9 mouse cellular contexts compared by ENCODE assay signal in genomic region chr1:132921071-132921470, GRCm38 (mm10). TPM values are rescaled to one million over a fixed set of nuclear protein-coding genes. Genes with fewer than 3 reads are reported as not detected.
DNase-seq lines count a peak whose midpoint lies in the region; TF ChIP-seq lines count a peak whose summit lies in the region.
"Had no signal": no experiment of that assay in that cellular context is flagged by ENCODE, and none has a peak within 500 bp of the region (broad histone marks: within the 10 kb centered on the region; RNA-seq: fewer than 3 reads in every experiment).

No protein-coding gene starts in this region.

- peak overlapping the region; percentile 29; the same call in 1 of the 2 replicates for H3K4me3 ChIP-seq in hindbrain, embryonic 10.5 days
- H3K4me3 ChIP-seq in cerebellum, adult 2 months (replicated peaks; ENCODE audit: insufficient read depth, low read depth, low read length), result no peak overlapping the region

- TF ChIP-seq POLR2A in cerebellum, adult 2 months (IDR thresholded peaks at IDR 0.05; ENCODE audit: borderline replicate concordance, insufficient read depth, low read length), result no peak

- TF ChIP-seq CTCF in cerebellum, adult 2 months (IDR thresholded peaks at IDR 0.05; ENCODE audit: borderline replicate concordance, insufficient read depth, low read depth, low read length), result no peak

- 4% methylated on average over 13 of the region's 13 CpGs for WGBS in hindbrain, embryonic 10.5 days
- 48% methylated on average over 13 of the region's 13 CpGs for WGBS in cerebellum, adult 2 months

- H3K36me3 ChIP-seq in hindbrain, embryonic 10.5 days, result no peaks in the 10 kb centered on the region

- H3K4me1 ChIP-seq in hindbrain, embryonic 10.5 days (replicated peaks), result peaks cover 49% of the 10 kb centered on the region
- H3K4me1 ChIP-seq in cerebellum, adult 2 months (ENCODE audit: control insufficient read depth, insufficient read depth, low read length), result peaks cover 42% of the 10 kb centered on the region

- no peaks in the 10 kb centered on the region for H3K9me3 ChIP-seq in hindbrain, embryonic 10.5 days

- peak overlapping the region; percentile 79 for H3K27ac ChIP-seq in hindbrain, embryonic 10.5 days
- no peak overlapping the region for H3K27ac ChIP-seq in cerebellum, adult 2 months (ENCODE audit: insufficient read depth, low read length)

- peak; percentile 13 to 19 for DNase-seq in kidney, postnatal 4 days
- DNase-seq in kidney, postnatal 36 days, result no peak
- DNase-seq in embryo, embryonic 10 days (ENCODE audit: low spot score), result peak; percentile 73
- peak; percentile 54 for DNase-seq in hindbrain, embryonic 10.5 days (ENCODE audit: low spot score)
- peak; percentile 26 for DNase-seq in neural tube, embryonic 10.5 days (ENCODE audit: extremely low spot score, low spot score)
- DNase-seq in cerebellum, adult 2 months, result no peak
- DNase-seq in spleen, postnatal 4 days (ENCODE audit: low spot score in 2 of 2), result no peak
- DNase-seq in ovary, adult 18-20 months (ENCODE audit: low spot score), result no peak
- DNase-seq: lung, postnatal 4 days had no signal

- H3K27me3 ChIP-seq in hindbrain, embryonic 10.5 days (ENCODE audit: insufficient read depth, poor library complexity, severe bottlenecking), result peaks cover 33% of the 10 kb centered on the region
- H3K27me3 ChIP-seq in cerebellum, adult 2 months (ENCODE audit: control insufficient read depth, insufficient read depth, low read length), result no peaks in the 10 kb centered on the region

RNA-seq across cellular contexts. Expression of gene Lrrn2, which starts 41.0 kb away (rescaled TPM):
- polyA plus RNA-seq in hindbrain, embryonic 10.5 days (2016; fragmentation: Nextera tagmentation; extraction: Ambion mirVana), result 7.3 and 10.4 TPM in 2 replicates
- polyA plus RNA-seq in cerebellum, adult 2 months (2012; rRNA removed), result 73.4 and 80.5 TPM in 2 replicates

Comparison
In these comparisons a context has a peak if more than half of its experiments do, and no peak if none do; other contexts are left out.
1. DNase-seq: peak in kidney, postnatal 4 days (2 of 2), embryo, embryonic 10 days (single experiment), hindbrain, embryonic 10.5 days (single experiment) and neural tube, embryonic 10.5 days (single experiment); none in kidney, postnatal 36 days (0 of 2), cerebellum, adult 2 months (0 of 2), spleen, postnatal 4 days (0 of 2) and ovary, adult 18-20 months (single experiment).